Mouse (Mus musculus): Measurements from ENCODE around the gene Gm28557.

- TF ChIP-seq EP300 (IDR thresholded peaks at IDR 0.05; ENCODE audit: low read depth) (no peak), CTCF (IDR thresholded peaks at IDR 0.05; ENCODE audit: low read depth) (no peak)
Observed at GRCm38 (mm10) chr13:67060161-67060785, 48.1 kb downstream of the Gm28557 start.

Data from heart, postnatal 0 days (tissue).